Mouse (Mus musculus) ES-Bruce4 (cell line): ENCODE data around the gene Immp2l.

Experiments used
- EP300 ChIP-seq: IDR thresholded peaks from 2 replicates; pipeline ENCODE4 v1.6.1; 2011; ENCODE audit warnings: low read depth, low read length; ENCODE audit not compliant: insufficient read depth
- POLR2A ChIP-seq: IDR thresholded peaks from one replicate; pipeline ENCODE4 v1.8.1; 2011; ENCODE audit warnings: low read length; ENCODE audit not compliant: insufficient read depth

- no peak for TF ChIP-seq POLR2A
- TF ChIP-seq EP300 = no peak
Observed at GRCm38 (mm10) chr12:41566433-41566794, 542.5 kb downstream of the Immp2l start.
